Mouse (Mus musculus): ENCODE data around the gene Cwc22.

Cwc22 gene

DNA sequence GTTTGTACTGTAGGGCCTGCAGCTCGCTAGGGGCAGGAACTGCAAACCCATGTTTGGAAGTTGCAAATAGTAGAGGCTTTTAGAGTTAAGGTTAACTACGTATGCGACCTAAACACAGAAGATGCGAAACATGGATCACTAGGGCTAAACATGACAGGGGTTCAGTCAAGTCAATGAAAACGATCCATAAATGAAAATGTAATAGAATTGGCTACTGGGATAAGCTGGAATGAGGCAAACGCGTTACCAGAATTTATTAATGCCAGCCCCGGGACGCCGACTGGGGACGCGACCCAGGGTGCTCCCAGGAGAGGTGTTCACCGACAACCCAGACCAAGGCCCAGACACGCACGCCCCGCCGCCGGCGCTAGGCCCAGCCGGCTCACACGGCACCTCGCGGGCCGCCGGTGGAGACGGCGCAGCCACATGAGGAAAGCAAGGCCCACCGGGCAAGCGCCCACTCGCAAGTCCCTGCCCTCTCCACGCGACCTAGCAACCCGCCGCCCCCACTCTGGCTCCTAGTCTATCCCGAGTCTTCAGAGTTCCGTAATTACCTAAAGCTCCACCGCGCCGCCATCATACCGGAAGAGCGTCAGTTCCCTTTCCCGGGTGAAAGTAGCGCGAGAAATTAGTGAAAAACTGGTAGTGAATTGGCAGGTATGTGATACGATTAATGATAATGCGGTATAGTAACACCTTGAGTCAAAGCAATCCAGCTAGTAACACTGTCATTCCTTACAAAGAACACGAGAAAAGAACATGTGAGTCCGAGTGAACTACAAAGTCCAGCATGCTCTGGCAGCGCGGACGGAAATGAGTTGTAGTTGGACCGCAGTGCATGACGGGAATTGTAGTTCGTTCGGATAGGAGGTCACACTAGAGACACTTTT lies at the start of gene Cwc22:
Gene Cwc22 (minus strand): TSS at position 780 of the 890 bp plus-strand sequence.
- DNase-seq (ENCODE audit: low spot score in 2 of 2) = peak; percentile 82 to 95

DNA sequence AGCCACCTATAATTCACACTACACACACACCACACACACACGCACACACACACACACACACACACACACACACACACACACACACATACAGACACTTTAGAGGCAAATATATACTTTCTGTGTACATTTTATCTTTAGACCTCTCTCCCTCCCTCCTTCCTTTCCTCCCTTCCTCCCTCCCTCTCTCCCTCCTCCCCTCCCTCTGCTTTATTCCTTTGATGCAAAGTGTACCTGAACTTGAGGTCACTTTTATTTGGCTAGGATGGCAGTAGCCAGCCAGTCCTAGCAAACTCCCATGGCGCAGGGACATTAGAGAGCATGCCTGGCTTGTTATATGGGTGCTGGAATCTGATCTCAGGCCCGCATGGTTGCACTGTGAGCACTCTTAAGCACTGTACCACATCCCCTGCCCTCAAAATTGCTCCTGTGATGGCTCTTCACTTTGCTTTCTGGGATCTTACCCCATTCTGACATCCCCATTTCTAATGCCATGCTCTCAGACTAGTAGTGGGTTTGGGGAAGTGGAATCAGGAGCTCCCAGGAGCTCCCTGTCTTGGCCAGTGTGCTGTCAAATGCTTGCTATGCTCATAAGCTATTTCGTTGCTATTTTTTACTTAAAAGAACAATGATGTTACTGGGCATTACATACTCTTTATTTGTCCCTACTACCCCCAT lies 47.7 kb upstream of the Cwc22 start:
- DNase-seq (ENCODE audit: low spot score in 2 of 2) = no peak

DNA sequence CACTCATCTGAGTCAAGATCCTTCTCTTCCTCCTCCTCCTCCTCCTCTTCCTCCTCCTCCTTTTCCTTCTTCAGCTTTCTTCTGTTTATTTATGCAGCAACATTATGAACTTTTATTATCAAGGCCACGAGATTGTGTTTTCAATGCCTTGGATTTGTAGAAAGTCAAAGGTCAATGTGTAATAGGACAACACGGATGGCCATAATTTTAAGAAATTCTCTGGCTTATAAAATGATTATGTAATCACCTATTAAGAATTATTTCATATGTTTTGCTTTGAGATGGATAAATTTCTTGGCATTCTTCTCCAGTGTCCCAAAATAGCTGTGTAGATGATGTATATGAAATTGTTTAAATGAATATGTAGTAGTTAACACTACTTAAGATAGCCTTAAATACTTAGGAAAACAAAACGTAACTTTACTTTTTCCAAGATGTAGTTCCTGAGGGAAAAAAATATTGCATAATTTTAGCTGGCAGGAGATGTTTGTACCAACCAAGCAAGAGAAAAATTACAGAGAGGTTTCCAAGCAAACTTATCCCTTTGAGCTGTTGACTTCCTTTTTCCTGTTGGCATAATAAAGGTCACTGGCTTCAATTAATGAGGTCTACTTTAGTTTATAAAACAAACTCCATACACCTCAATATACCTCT lies 46.9 kb upstream of the Cwc22 start:
- no peak for DNase-seq (ENCODE audit: low spot score in 2 of 2)

DNA sequence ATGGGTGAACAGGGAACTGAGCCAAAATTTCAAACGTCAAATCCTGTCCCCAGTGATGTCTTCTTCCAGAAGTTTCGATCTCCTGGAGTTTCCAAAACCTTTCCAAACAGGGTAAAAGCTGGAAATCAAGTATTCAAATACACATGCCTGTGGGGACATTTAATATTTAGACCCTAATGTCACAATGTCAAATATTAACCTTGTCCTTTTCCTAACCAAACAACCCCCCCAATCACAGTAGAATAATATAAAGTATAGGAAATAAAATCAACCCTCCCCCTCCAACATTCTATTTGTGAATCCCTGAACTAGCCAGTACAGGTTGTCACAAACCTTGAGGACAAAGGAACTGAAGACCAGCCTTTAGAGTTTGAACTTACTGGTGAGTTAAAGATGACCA lies 44.6 kb upstream of the Cwc22 start:
- no peak for DNase-seq (ENCODE audit: low spot score in 2 of 2)

DNA sequence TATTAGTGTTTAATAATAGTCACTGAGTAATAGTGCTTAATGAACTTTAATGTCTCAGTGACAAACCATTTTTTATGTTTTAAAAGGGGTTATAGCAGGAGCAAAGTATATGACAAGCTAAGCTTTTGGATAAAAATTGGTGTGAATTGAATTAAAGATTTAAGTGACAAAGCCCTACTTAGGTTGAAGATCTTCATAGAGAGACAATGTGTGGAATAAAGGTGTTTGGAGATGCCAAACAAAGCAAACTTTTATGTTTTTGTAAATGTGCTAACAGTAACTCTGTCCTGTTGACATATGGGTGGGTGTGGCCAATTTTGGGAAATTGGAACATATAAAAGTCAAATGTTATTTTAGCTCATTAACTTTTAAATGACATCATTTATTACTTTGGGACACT lies 43.9 kb upstream of the Cwc22 start:
- no peak for DNase-seq (ENCODE audit: low spot score in 2 of 2)

DNA sequence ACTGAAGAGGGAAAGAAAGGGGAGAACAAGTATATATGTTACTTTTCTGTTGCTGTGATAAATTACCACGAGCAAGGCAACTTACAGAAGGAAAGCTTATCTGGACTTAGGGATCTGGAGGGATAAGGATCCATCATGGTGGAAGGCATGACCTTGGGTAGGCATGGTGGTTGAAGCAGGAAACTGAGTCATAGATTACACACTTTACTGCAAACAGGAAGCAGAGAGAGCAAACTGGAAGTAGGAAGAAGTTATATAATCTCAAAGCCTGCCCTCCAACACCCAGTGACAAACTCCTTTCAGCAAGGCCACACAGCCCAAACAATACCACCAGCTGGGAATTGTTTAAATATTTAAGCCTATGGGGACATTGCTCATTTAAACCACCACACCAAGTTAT lies 43.2 kb upstream of the Cwc22 start:
- no peak for DNase-seq (ENCODE audit: low spot score in 2 of 2)

DNA sequence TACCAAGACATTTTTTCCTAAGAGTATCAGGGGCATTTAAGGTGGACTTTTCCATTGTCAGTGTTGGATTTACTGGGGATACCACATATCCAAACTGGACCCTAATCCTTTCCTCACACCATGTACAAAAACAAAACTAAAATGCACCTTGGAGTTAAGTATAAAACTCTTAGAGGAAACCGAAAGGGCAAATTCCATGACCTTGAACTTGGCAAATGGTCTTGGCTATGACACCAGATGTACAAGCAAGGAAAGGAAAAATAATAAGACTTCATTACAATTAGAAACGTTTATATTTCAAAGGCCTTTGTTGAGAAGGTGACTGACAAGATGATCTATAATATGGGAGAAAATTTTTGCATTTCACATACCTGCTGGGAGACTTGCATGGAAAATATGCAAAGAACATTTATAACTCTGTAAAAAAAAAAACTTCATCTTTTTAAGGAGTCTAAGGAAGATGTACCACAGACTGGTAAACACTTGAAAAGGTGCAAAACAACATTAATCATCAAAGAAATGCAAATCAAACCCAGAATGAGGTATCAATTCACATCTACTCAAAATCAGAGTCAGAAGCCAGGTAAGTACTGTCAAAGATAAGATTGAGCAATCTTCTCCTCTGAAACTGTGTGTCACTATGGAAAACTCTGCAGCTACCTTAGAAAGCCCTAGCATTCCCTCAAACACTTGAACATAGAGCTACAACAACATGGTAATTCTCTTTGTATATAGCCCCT lies 40.0 kb upstream of the Cwc22 start:
- DNase-seq (ENCODE audit: low spot score in 2 of 2) = no peak

DNA sequence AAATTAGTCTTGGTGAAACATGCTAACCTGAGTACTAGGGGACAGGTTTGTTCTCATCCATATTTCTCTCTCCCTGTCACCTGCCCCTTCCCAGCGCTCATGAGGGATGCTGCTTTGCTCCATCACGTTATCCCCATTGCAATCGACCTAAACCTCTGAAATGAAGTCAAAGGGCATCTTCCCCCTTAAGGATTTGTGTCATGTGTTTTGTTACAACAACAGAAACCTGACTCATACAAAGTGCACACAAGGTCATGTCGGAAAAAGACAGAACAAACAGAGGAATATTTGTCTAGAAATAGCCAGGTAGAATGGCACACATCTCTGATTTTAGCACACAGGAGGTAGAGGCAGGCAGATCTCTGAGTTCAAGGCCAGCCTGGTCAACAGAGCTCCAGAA lies 38.0 kb upstream of the Cwc22 start:
- DNase-seq (ENCODE audit: low spot score in 2 of 2) = no peak

DNA sequence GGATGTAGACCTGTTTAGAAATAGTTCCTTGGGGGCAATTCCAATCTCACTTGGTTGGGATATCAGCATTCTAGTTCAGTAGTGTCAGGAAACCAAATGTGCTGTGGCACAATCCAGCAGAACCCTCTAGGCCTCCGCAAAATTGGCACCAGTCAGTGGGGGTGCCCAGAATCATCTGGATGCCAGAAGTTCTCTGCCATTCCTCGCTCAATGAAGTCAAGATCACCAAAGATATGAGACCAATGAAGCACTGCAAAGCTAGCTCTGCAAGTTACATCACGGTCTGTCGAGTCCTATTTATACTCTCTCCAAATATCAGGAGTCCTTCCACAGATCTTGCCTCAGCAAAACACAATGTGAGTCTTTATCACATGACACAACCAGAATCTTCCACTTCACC lies 35.7 kb upstream of the Cwc22 start:
- no peak for DNase-seq (ENCODE audit: low spot score in 2 of 2)

DNA sequence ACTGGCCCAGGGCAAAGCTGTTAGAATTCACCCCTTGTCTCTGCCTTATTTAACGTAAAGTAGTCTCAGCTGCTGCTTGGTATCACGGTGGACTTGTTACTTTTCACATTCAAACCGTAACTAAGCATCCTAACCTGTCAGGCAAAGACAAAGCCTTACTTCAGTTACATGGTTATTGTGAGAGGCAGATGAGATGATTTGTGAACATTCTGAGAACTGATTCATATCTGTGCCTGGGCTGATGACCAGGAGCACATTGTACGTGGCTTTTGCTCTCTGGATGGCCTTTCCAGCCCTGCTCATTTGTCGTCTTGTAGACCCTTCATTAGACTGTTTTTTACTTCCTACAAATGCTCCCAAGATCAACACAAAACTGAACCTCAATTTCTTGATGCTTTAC lies 34.5 kb upstream of the Cwc22 start:
- DNase-seq (ENCODE audit: low spot score in 2 of 2) = no peak

DNA sequence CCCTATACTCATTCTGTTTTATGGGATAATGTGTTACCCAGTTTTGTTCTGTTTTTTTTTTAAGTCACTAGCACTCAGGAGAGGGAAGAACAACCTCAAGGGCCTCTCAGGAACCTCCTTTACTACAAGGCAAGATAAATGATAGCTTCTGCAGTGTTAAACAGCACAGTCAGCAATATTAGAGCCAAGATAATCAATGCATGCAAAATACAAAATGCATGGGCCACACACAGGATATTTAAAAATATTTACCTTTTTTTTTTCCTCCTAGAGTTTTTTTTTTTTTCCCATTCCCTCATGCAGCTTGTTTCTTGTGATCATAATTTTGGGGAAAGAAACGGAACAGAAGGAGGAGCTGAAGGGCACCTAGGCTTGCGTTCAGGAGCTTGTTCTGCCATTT lies 33.3 kb upstream of the Cwc22 start:
- no peak for DNase-seq (ENCODE audit: low spot score in 2 of 2)

DNA sequence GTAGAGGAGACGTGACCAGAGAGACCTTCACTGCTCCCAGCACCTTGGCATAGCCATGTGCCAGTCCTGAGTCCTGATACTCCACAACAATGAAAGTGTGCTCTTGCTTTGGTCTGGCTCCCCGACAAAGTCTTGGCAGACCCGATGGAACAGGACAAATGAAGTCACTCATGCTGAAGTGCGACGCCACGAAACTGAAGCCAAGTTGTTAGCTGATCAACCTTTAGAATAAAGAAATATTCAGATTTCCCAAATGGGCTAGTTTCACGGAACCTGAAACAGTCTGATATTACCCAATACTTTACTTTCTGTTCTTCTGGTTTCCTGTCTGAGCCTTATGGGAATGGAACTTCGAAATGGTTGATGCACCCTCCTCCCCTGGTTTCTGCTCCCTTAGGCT lies 32.9 kb upstream of the Cwc22 start:
- no peak for DNase-seq (ENCODE audit: low spot score in 2 of 2)

DNA sequence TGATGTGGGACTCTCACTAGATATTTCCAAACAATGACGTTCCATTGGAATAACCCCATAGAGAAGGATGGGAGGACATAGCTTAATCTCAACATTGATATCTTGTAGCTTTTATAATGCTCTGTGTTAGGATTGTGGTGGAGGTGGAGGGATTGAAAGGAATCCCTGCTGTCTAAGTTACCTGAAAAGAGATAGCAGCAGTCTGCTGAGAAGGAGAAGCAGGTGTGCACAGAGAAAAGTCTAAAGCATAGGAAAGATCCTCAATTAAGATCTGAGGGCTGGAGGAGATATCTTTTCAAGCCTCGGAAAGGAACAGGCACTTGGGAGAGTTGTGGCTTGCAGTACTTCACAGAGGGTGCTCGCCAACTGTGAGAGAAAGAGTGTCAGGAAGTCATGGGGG lies 32.1 kb upstream of the Cwc22 start:
- DNase-seq (ENCODE audit: low spot score in 2 of 2) = no peak

DNA sequence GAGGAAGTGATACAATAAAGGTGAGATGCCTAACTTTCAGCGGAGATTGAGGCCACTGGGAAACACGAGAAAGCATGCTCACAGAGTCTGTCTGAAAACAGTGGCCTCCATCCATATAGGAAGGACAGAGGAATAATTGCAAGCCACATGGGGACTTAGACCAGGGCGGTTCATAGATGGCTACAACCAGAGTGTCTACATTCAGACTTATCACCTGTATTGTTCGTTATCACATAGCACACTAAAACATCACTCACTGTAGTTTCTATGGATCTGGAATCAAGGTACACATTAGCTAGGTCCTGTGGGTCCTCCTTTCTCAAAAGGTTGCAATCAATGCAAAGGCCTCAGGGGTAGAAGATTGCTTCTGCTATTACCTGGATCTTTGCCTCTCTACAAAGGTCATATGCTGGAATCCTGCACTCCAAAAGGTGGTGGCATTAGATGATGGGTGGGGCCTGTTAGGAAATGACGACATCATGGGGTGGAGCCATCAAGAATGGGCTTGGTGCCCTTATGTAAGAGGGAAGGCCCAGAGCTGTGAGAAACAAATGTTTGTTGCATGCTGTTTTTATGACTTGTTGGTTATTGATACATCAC lies 30.2 kb upstream of the Cwc22 start:
- no peak for DNase-seq (ENCODE audit: low spot score in 2 of 2)

DNA sequence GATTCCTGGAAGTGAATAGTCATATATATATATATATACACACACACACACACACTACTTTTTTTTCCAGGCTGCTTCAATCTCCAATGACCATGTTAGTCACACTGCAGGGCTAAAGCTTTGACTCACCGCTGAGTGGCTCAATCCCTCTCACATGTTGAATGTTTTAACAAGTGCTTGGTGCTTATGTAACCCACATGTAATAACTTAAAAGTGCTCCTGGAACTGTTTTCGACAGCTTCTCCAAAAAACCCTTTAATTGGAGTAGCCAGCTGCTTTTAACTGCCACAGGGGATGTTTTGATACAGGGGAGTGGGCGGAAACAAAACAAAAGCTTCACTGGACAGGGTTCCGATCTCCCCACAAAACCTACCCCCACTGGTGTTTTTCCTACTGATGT lies 29.4 kb upstream of the Cwc22 start:
- DNase-seq (ENCODE audit: low spot score in 2 of 2) = no peak

DNA sequence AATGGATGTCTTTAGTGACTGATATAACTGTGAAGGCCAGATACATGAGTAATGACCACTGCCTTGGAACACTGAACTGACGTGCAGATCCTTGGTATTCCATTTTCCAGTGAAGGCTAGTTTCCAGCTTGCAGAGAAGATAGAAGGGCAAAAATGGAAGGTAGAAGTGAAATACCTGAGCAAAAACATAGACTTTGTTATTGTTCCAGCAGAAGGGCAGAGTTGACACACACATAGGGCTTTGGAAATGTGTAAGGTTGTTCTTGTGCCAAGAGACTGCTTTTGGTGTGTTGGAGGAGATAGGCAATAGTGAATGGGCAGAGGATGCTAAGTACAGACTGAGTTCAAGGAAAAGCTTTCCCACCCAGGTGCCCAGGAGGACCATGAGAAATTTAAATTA lies 28.8 kb upstream of the Cwc22 start:
- DNase-seq (ENCODE audit: low spot score in 2 of 2) = no peak

DNA sequence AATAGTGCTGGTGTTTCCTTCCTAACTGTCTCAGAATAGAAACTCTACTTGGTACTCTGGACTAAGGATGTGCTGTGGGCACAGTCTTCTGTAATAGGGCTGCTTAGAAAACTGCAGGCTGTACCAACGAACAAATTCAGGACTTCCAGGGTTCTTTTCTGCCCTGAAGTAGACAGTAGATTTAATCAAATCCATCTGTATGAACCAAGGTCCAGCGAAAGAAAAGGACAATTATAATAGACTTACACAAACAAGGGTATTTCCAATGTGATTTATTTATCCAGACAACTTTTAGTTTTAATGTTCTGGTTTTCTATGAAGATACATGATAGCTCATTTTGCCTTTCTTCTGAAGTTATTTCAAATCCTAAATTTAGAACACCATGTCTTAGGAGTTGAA lies 28.2 kb upstream of the Cwc22 start:
- no peak for DNase-seq (ENCODE audit: low spot score in 2 of 2)

DNA sequence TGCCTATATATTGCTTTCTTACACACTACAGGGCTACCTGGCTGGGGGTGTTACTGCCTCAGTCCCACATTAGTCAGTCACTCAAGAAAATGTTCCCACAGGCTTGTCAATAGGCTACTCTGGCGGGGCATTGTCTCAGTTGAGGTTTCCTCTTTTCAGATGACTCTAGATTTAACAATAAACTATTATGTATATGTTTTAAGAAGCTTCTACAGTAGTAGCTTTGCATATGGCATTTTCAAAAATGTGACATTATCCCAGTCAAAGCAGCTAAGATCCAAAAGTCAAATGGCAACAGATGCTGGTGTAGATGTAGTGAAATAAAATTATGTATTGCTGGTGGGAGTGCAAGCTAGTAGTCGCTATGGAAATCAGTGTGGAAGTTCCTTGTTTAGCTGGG lies 27.1 kb upstream of the Cwc22 start:
- DNase-seq (ENCODE audit: low spot score in 2 of 2) = no peak

DNA sequence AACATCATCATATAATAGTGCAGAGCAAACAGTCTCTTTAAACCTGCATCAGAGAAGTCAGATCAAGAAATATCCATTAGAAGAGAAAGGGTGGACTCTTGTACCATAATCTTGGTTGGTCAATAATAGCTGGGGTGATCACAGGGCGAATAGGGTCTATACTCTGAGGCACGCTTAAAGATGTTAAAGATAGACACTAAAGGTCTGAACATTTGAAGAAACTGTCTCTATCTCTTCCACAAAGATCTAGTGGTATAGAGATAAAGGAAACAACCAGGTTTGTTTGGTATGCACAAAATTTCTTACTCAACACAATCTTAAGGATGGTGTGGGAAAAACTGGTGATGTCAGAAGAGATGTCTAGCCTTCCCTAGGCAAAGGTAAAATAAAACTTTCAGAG lies 26.4 kb upstream of the Cwc22 start:
- DNase-seq (ENCODE audit: low spot score in 2 of 2) = no peak

DNA sequence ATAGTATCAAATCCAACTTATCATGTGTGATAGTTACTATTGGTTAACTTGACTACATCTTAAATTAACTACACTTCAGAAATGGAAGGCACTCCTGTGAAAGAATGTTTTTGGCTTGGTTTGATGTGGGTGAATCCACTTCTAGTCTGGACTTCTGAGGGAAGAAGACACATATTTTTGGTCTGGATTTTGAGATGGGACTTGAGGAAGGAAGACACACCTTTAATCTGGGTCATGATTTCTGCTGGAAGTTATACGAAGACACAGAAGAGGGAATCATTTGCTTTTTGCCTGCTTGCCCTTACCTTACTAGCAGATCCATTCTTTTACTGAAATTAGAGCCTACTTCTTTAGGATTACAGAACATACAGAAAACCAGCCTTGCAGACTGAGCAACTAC lies 25.7 kb upstream of the Cwc22 start:
- no peak for DNase-seq (ENCODE audit: low spot score in 2 of 2)

DNA sequence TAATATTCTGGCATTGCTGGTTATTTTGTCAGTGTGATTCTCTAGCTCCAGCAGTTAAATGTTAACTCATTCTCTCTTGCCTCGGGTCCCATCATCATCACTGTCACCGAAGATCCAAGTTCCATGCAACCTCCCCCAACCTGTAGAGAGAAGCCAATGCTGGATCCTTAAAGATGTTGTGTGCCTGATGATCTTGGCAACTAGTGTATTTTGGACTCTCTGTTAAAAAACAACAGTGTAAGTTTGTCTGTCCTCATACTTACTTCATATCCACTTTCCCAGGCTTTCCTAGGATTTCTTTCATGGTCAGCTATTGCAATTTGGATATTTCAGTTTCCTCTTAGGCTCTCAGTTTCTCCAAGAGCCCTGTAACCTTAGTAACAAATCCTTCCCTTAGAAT lies 25.2 kb upstream of the Cwc22 start:
- no peak for DNase-seq (ENCODE audit: low spot score in 2 of 2)

DNA sequence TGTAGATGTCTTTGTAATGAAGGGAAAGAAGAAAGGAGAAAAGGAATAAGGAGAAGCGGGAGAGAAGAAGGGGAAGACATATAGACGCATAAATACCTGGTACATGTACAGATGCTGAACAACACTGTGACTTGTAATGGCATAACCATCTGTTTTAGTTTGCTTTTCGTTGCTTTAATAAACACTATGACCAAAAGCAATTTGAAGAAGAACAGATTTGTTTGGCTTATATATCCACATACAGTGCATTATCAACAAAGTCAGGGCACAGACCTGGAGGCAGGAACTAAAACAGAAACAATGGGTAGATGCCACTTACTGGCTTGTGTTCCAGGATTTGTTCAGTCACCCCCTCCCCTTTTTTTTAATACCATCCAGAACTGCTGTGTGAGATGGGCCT lies 24.4 kb upstream of the Cwc22 start:
- no peak for DNase-seq (ENCODE audit: low spot score in 2 of 2)
